Mouse (Mus musculus) kidney, embryonic 16.5 days (tissue): ENCODE results near the gene Ralgapa2. TPM values are rescaled to one million over a fixed set of nuclear protein-coding genes. Genes with fewer than 3 reads are reported as not detected.
A peak's percentile ranks its signal among the peaks of the same experiment; 100 is the strongest.

Experiments used
- ATAC-seq: fragments of 200-750 bp; cut with Nextera tagmentation; 2 replicates; pipeline ENCODE4 v1.8.0; 2017; ENCODE audit warnings: moderate TSS enrichment; ENCODE audit not compliant: low FRiP score, low TSS enrichment
- H3K27ac ChIP-seq: fragments of 300-500 bp; sonication (generic); 2 replicates; pipeline ENCODE4 v1.5.1; 2014; ENCODE audit warnings: low read length
- H3K27me3 ChIP-seq: fragments of 300-500 bp; sonication (generic); 2 replicates; pipeline ENCODE4 v1.6.1; 2014; ENCODE audit warnings: low read length, control low read depth, mixed read lengths; ENCODE audit not compliant: insufficient read depth
- H3K36me3 ChIP-seq: fragments of 300-500 bp; sonication (generic); 2 replicates; pipeline ENCODE4 v1.6.1; 2014; ENCODE audit warnings: low read length, control low read depth, mixed read lengths; ENCODE audit not compliant: insufficient read depth
- H3K4me1 ChIP-seq: fragments of 300-500 bp; sonication (generic); 2 replicates; pipeline ENCODE4 v1.6.1; 2014; ENCODE audit warnings: low read length, control low read depth, mixed read lengths; ENCODE audit not compliant: insufficient read depth
- H3K4me2 ChIP-seq: fragments of 300-500 bp; sonication (generic); replicated peaks from 2 replicates; pipeline ENCODE4 v1.6.1; 2014; ENCODE audit warnings: low read depth, low read length
- H3K4me3 ChIP-seq: fragments of 300-500 bp; sonication (generic); 2 replicates; pipeline ENCODE4 v1.5.1; 2014; ENCODE audit warnings: mild to moderate bottlenecking, low read length
- H3K9ac ChIP-seq: fragments of 300-500 bp; sonication (generic); replicated peaks from 2 replicates; pipeline ENCODE4 v1.6.1; 2014; ENCODE audit warnings: low read length
- H3K9me3 ChIP-seq: fragments of 300-500 bp; sonication (generic); 2 replicates; pipeline ENCODE4 v1.6.1; 2016; ENCODE audit warnings: low read length, control low read depth
- WGBS: fragments of 180-500 bp; shearing (Covaris S2); extraction: QIAGEN DNeasy Blood & Tissue Kit; methylation state at CpG from one replicate; pipeline ENCODE4 v1.1.7; 2014; 5-methylcytosine and 5-hydroxymethylcytosine counted together
- polyA plus RNA-seq: library from polyadenylated mRNA; unstranded; fragments of >200 nt; fragmentation: Nextera tagmentation; extraction: Ambion mirVana; gene quantifications from 2 replicates; pipeline ENCODE4 v1.2.1, GENCODE M21; 2015

The Ralgapa2 gene
- polyA plus RNA-seq, 1 experiment from 2014 or later, result 6.8 TPM

DNA sequence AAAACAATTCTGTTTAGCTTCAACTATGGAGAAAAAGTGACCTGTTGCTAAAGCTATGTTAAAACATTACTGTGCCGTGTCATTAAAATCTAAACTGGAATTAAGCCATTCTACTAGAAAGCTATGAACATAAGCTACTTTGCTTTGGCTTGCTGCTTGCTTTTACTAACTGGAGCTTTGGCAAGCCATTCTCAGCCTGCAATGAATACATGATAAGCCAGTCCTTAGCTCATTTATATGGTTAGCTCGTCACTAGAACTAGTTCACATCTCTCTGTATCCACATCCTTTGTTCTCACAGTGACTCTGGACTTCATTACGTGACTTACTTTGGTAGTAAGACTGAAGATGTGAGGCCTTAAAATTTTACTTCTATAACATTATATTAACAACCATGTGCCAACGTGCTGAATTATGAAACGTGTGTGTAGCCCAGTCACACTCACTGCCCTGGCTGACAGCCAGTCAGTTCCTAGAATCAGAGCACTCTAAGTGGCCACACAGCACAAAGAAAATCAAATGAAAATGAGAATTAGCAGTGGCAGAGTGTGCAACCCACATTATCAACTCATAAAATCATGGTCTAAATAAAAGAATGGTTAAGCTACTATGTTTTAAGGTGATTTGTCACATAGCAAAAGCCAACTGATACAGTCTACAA, 89.0 kb downstream of the Ralgapa2 start:
- Histone ChIP-seq H3K4me1 (no peaks in the 10 kb centered on the region), H3K27ac (no peak overlapping the region)
- WGBS, result 90% methylated on average over 5 of the region's 5 CpGs

GRCm38 (mm10) chr2:146416283-146416682, 95.9 kb downstream of the Ralgapa2 start:
- Histone ChIP-seq H3K4me2 (no peak overlapping the region), H3K36me3 (0 out of 2 replicates have a peak, but pooled peaks cover 3% of the 10 kb centered on the region), H3K9ac (no peak overlapping the region), H3K4me3 (no peak overlapping the region), H3K27ac (no peak overlapping the region), H3K4me1 (peaks cover 13% of the 10 kb centered on the region), H3K27me3 (no peaks in the 10 kb centered on the region), H3K9me3 (no peaks in the 10 kb centered on the region)
- 97% methylated on average over 2 of the region's 2 CpGs for WGBS
- ATAC-seq, result no peak

More for the DNA sequence above, 89.0 kb downstream of the Ralgapa2 start:
- no peak for ATAC-seq
- no peaks in the 10 kb centered on the region for H3K27me3 ChIP-seq
- H3K4me2 ChIP-seq, result no peak overlapping the region
- H3K4me3 ChIP-seq, result no peak overlapping the region
- no peaks in the 10 kb centered on the region for H3K9me3 ChIP-seq
- 0 out of 2 replicates have a peak, but pooled peaks cover 3% of the 10 kb centered on the region for H3K36me3 ChIP-seq
- no peak overlapping the region for H3K9ac ChIP-seq

GRCm38 (mm10) chr2:146414484-146415291, 97.5 kb downstream of the Ralgapa2 start:
- peaks cover 13% of the 10 kb centered on the region for H3K4me1 ChIP-seq
- H3K27me3 ChIP-seq, result no peaks in the 10 kb centered on the region
- no peak overlapping the region for H3K4me2 ChIP-seq
- H3K36me3 ChIP-seq, result no peaks in the 10 kb centered on the region
- H3K9me3 ChIP-seq, result no peaks in the 10 kb centered on the region
- no peak overlapping the region for H3K27ac ChIP-seq
- ATAC-seq, result peak; percentile 85
- H3K9ac ChIP-seq, result no peak overlapping the region
- WGBS, result 38% methylated on average over 8 of the region's 8 CpGs
- H3K4me3 ChIP-seq, result no peak overlapping the region

DNA sequence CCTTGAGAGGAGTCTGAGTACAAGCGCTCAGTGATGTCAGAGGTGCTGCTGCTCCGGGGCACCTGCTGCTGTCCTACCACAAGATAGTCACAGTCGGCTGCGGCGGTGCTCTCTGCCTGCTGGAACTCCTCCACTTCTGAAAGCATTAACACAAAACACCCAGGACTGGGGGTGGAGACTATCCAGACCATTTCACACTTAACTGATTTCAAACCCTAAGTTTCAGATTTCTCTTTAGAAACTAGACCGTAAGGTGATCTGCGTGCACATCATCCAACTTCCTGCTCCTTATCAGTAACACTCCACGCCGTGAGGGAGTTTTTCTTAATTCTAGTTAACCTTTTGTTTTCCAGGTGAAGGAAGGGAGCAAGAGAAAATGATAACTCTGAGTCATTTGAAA, 99.4 kb downstream of the Ralgapa2 start:
- H3K27ac ChIP-seq, result no peak overlapping the region
- 22% methylated on average over 9 of the region's 9 CpGs for WGBS
- peak; percentile 68; the same call in 1 of the 2 replicates for ATAC-seq
- no peaks in the 10 kb centered on the region for H3K36me3 ChIP-seq
- H3K4me2 ChIP-seq, result no peak overlapping the region
- no peaks in the 10 kb centered on the region for H3K9me3 ChIP-seq
- H3K4me3 ChIP-seq, result no peak overlapping the region
- H3K27me3 ChIP-seq, result no peaks in the 10 kb centered on the region
- H3K9ac ChIP-seq, result no peak overlapping the region
- peaks cover 13% of the 10 kb centered on the region for H3K4me1 ChIP-seq

DNA sequence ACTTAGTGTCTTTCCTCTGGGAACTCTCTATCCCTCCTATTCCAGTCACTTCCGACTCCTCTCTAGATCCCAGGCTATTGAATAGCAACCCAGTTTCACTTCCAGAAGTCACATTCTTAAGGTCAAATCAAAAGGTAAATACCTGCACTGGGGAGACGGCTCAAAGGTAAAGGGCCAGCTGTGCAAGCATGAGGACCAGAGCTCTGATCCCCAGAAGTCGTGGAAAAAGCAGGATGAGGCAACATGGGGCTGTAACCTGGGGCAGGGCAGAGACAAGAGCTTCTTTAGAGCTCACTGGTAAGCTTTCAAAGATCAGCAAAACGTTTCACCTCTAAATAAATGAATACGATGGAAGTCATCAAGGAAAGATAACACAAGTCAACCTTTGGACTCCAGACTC, 100.2 kb downstream of the Ralgapa2 start:
- Histone ChIP-seq H3K4me1 (peaks cover 13% of the 10 kb centered on the region), H3K4me3 (no peak overlapping the region), H3K9ac (no peak overlapping the region), H3K27ac (no peak overlapping the region), H3K9me3 (no peaks in the 10 kb centered on the region), H3K36me3 (no peaks in the 10 kb centered on the region), H3K27me3 (no peaks in the 10 kb centered on the region), H3K4me2 (no peak overlapping the region)
- no peak for ATAC-seq
- 67% methylated on average over 5 of the region's 5 CpGs for WGBS

DNA sequence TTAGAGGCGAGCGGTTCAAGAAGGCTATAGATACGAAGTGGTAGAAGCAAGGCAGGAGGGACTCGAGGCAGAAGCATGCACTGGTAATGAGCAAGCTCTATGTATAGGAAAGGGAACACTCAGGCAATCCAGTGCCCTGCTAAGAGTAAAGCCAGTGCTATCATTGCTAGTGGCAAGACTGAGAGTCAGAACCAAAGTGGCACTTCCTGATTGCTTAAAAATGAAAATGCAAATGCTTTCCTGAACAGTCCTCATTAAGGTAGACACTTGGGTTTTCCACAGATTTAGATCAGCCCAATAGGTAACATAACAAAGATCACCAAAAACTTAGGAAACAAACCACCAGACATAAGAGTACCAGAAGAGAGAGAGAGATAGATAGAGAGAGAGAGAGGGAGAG, 105.1 kb downstream of the Ralgapa2 start:
- Histone ChIP-seq H3K27ac (no peak overlapping the region), H3K27me3 (no peaks in the 10 kb centered on the region), H3K9ac (no peak overlapping the region), H3K4me3 (no peak overlapping the region), H3K4me2 (no peak overlapping the region), H3K36me3 (no peaks in the 10 kb centered on the region), H3K4me1 (no peaks in the 10 kb centered on the region), H3K9me3 (no peaks in the 10 kb centered on the region)
- 88% methylated on average over 4 of the region's 4 CpGs for WGBS
- ATAC-seq, result no peak

DNA sequence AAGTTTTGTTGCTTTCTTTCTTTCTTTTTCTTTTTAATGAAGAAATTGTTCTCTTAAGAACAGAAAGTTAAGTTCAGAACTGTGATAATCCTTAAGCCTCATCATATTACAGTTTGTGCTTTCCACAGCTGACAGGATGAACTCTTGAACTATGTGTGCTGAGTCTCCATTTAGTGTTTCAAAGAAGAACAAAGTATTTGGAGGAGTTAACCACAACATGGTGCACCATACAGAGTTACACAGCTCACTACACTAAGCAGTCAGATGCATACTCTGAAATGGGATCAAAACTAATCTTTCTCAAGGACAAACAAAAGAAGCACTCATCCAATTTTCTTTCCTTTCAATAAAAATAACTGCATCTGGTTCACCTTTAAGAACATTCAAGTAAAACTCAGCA, 110.6 kb downstream of the Ralgapa2 start:
- Histone ChIP-seq H3K4me1 (no peaks in the 10 kb centered on the region), H3K27ac (no peak overlapping the region), H3K9me3 (no peaks in the 10 kb centered on the region), H3K36me3 (no peaks in the 10 kb centered on the region), H3K4me2 (no peak overlapping the region), H3K9ac (no peak overlapping the region), H3K4me3 (no peak overlapping the region), H3K27me3 (no peaks in the 10 kb centered on the region)
- ATAC-seq, result peak; percentile 59; the same call in 1 of the 2 replicates

DNA sequence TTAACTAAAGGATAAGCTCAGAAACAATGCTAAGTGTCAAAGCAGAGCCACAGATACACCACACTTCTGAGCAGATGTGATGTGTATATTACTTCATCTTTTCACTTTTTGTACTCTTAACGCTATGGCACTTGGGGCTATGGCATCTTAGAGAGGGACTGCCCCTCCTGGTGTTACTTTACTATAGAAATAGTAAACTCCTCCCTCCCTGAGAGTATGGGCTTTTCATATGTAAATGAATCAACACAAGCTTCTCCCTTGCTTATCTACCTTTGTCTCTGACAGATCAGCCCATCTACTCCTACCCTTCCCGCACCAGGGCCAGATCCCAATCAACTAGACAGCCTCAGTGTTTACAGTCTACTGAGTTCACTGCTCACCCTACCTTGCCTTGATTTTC, 111.4 kb downstream of the Ralgapa2 start:
- 64% methylated on average over 2 of the region's 2 CpGs for WGBS
- no peak for ATAC-seq
- H3K27me3 ChIP-seq, result no peaks in the 10 kb centered on the region

DNA sequence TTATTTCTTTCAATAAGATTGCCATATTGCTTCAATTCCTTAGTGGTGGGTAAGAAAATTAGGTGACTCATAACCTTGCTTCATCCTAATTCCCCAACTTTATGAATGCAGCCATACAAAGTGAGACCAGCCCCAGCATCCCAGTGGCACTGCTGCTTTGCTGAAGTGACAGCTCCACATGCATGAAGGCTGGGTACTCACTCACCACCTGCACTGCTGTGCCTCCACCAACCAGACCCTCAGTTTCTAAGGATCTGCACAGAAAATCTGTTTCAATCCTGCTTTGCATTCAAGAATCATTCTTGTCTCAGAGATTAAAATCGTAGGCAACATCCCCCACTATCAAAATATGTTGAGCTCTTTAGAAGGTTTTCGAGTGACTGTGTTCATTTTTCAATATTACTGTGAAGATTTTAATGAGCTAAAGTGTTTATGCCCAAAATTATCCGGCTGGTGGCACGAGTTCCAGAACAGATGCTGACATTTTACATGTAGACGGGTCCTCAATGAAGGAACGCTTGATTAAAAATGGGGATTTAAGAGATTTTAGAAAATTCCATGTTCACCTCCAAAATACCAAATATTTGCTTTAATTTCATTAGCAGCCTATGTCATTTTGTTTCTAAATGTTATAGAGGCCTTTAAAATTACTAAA, 113.8 kb downstream of the Ralgapa2 start:
- no peak overlapping the region for H3K9ac ChIP-seq
- no peaks in the 10 kb centered on the region for H3K36me3 ChIP-seq
- no peak overlapping the region for H3K27ac ChIP-seq
- H3K4me3 ChIP-seq, result no peak overlapping the region
- no peaks in the 10 kb centered on the region for H3K27me3 ChIP-seq
- no peaks in the 10 kb centered on the region for H3K9me3 ChIP-seq
- no peak overlapping the region for H3K4me2 ChIP-seq
- 89% methylated on average over 6 of the region's 6 CpGs for WGBS
- no peaks in the 10 kb centered on the region for H3K4me1 ChIP-seq
- ATAC-seq, result no peak

More for the DNA sequence above, 111.4 kb downstream of the Ralgapa2 start:
- no peaks in the 10 kb centered on the region for H3K9me3 ChIP-seq
- no peak overlapping the region for H3K4me2 ChIP-seq
- no peak overlapping the region for H3K4me3 ChIP-seq
- H3K36me3 ChIP-seq, result no peaks in the 10 kb centered on the region
- H3K27ac ChIP-seq, result no peak overlapping the region
- H3K4me1 ChIP-seq, result no peaks in the 10 kb centered on the region
- H3K9ac ChIP-seq, result no peak overlapping the region
